Mouse (Mus musculus) megakaryocyte, adult 5-6 weeks (primary cell): ENCODE results near the gene Ccdc71. TPM values are rescaled to one million over a fixed set of nuclear protein-coding genes. Genes with fewer than 3 reads are reported as not detected.
A peak's percentile ranks its signal among the peaks of the same experiment; 100 is the strongest.

Experiments used
- ATAC-seq: 2 replicates; pipeline ENCODE4 v1.8.0; 2016; ENCODE audit warnings: mild to moderate bottlenecking, inconsistent platforms; ENCODE audit not compliant: poor library complexity, severe bottlenecking
- total RNA-seq, 2 experiments: library from RNA; stranded (forward) in 1 of 2; stranded (reverse) in 1 of 2; fragments of 153-499, 151-499 nt in 1 of 2; fragments of 221-1000, 200-1000 nt in 1 of 2; gene quantifications; 2 replicates each; pipeline versions ENCODE4 v1.2.3 to v1.2.4; 2015 to 2017

Gene Ccdc71
- total RNA-seq, 2 experiments from 2014 or later, result 12.8 to 29.4 TPM

DNA sequence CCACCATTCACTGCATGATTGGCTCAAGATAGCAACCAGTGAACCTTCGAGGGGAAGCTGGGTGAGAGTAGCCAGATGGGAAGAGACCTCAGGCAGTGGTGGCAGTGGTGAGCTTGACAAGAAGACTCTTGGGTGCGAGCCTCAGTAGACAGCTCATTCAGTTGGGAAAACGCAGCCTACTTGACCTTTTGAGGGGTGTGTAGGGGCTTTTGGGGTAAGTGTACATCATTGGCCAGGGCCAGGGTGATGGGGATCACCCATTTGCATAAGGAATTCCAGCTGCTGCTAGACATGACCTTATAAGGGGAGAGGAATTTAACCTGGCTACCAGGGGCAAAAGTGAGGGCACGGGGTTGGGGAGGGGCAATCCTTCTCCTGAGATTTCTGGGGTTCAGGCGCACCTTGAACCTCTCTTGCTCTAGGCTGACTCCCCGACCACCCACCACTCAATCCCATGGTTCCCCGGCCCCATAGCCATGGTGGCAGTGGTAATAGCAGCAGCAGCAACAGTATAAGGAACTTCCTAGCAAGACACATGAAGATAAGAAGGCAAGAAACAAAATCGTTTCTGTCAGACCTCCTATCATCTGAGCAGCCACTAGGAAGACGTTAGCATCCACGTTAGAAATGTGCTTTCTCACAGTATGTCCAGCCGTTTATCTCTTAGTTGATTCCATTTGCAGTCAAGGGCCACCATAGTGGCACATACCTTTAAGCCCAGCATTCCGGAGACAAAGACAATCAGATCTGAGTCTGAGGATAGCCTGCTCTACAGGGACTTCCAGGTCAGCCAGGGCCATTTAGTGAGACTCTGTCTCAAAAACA is 4.4 kb upstream of the Ccdc71 start:
- no peak for ATAC-seq

DNA sequence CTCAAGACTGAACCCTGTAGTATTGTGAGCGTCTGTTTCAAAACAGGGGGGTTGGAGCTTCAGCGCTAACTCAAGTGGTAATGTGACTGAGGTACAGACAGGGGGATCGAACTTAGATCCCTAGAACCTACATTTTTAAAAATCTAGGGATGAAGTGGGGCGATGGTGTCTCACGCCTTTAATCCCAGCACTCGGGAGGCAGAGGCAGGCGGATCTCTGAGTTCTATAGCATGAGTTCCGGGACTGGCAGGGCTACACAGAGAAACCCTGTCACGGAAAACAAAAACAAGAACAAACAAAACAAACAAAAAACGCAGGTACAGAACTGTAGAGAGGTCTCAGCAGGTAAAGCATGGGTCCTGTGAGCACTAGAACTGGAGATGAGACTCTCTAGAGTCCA is 3.4 kb upstream of the Ccdc71 start:
- ATAC-seq, result no peak

DNA sequence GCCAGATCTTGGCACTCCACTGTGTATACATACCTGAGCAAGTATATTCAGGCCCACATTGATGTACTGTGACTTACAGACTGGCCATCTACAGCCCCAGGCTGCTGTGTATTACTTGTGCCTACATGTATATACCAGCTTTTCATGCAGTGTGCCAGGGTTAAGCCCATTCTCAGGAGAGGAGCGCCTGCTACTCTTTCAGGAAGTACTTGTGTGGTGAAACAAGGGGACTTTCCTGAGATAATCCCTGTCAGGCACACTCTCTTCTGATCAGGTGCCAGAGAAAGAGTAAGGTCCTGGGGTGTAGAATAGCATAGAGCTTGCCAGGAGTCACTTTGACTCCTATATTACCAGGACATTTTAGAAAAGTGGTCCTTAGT is 398 bp upstream of the Ccdc71 start:
- ATAC-seq, result peak; percentile 23

DNA sequence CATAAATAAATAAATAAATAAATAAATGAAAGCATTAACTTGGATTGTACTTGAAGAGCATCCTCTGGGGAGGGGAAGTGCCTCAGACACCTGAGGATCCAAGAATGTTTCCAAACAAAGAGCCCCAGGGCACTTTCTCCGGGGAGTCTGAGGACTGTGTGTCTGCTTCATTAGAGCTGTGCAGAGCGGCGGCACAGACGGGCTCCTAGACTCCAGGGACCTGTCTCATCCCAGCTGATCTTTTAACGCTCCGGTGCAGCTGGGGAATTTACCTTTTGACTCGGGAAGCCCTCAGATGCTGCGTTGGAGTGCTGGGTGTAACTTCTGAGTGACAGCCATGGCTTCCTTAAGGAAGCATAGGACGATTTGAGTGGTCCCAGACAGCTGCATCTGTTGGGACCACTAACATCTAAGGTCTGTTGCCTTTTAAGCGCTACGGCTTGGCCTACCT is 879 bp downstream of the Ccdc71 start, which contains the start of gene Klhdc8b:
Gene Klhdc8b (minus strand): TSS at position 401 of the 451 bp plus-strand sequence.
- no peak for ATAC-seq

DNA sequence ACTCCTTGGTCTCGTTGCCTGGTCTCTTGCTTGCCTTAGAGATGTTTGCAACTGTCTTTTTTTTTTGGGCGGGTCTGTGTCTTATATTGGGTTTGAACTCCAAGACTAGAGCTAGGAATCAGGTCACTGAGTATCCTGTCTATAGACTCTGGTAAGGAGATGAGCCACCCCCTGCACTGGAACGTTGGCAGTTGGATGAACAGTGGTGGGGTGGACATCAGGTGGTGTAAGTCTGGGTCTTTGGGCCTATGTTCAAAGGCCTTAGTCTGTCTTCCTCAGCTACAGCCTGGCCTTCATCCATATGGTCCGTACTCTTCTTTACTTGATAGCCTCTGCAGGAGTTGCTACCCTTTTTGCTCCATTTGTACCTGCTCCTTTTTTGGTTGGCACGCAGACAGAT is 1.3 kb downstream of the Ccdc71 start:
- ATAC-seq, result no peak

DNA sequence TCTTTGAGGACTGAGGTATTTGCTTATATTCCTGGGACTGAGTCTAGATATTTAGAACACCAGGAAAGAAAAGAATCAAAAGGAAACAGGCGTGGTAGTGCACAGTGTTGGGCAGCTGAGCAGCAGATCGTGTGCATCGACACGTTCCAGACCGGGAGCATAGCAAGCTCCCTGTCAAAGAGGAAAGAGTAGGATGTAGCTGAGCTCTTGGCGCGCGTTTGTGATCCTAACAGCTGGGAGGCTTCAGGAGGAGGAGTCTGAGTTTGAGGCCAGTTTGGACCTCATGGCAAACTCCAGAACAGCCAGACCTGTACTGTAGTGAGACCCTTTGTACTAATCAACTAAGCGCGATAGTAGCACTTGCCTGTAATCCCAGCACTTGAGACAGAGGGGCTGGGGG is 1.9 kb downstream of the Ccdc71 start:
- no peak for ATAC-seq

DNA sequence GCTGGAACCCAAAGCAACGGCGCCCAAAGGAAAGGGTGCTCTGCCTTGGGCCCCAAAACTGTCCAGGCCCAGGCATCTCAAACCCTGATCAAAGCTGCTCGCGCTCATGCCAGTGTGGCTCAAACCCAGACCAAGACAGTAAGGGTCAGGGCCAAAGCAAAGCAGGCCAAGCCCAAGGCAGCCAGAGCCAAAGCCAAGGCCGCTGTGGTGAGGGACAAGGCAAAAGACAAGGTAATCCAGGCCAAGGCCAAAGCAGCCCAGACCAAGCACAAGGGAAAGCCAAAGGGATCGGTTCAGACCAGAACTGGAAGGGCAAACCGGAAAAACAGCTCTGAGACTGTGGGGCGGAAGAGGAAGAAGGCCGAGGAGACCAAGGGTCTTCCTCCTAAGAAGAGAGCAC is 3.4 kb downstream of the Ccdc71 start:
- ATAC-seq, result no peak

DNA sequence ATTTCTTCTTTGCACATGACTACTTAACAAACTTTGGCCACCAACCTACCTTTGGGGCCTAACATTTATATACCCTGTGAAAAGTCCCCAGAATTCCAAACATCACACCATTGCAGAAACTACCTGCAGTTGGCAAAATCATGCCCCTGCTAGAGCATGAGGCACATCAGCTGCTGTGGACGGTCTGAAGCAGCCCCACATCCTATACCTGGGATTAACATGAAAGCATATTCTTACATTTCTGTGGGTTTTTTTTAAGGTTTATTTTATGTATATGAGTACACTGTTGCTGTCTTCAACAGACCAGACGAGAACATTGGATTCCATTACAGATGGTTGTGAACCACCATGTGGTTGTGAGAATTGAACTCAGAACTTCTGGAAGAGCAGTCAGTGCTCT is 5.9 kb downstream of the Ccdc71 start:
- ATAC-seq, result no peak

DNA sequence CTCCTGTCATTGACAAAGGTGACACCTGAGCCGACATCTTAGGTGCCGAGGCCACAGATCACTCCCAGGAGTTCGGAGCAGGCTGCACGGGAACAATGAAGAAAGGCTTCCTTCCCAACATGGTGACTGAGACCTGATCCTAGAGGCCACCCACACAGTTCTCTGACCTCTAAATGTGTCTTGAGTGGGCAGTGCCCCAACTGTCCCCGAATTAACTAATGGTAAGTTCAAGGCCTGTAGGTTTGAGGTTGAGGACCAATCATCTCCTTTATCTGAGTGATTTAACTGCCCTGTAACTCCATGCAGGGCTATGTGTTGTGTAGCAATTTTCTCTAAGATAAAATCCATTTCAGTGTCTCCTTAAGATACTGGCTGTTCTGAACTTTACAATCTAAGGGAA is 9.1 kb downstream of the Ccdc71 start:
- no peak for ATAC-seq

DNA sequence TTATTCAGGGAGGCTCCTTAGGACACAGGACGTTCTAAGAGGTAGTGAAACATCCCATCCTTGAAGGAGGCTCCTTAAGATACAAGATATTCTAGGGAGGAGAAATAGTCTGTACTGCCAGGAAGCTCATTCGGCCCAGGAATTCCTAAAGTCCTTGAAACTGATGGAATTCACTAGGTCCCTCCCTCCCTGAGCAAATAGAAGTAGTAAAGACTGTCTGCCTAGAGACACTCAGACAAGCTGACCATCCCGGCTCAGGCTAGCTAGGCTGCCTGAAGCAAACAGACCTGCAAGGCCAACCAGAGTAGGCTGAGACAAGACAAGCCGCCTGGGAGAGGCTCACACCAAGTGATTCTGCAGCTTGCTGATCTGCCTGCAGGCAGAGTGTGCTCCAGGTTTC is 9.5 kb downstream of the Ccdc71 start:
- no peak for ATAC-seq

DNA sequence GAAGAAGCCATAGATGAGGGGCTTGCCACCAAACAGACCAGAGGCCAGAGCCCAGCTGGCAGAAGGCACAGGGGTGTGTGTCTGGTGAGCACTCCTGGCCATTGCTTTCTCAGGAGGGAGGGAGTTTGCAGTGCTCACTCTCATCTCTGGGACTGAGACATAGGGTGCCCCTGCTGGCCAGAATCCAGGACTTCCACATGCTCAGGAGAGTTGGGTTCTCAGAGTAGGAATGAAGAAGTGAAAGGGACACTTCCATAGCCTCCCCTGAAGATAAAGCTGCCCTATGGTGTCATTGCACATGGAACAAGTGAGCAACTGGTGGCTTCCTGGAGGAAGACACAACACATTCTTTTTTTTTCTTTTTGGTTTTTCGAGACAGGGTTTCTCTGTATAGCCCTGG is 14.2 kb downstream of the Ccdc71 start:
- peak; percentile 62 for ATAC-seq

DNA sequence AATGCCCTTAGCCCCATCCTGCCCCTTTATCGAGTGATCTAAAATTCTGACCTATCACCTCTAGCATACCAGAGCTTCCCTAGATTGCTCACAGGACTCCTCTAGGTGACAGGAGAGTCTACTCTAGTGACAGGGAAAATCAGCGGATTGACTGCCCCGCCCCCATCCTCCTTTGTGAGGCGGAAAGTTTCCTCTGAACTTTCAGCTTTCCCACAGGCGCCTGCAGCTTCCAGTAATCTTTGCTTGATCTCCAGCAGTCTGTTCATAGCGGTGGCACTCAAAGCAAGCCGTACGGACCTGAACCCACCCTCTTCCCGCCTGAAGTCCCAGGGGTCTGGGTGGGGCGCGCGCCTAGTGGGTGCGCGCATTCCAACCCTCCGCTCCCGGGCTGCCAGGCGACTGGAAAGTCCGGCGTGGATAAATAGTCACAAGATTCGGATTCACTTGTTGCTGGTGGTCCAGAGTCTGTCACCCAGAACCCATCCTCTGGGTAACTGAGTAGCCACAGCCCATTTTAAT is 18.4 kb downstream of the Ccdc71 start:
- ATAC-seq, result no peak

DNA sequence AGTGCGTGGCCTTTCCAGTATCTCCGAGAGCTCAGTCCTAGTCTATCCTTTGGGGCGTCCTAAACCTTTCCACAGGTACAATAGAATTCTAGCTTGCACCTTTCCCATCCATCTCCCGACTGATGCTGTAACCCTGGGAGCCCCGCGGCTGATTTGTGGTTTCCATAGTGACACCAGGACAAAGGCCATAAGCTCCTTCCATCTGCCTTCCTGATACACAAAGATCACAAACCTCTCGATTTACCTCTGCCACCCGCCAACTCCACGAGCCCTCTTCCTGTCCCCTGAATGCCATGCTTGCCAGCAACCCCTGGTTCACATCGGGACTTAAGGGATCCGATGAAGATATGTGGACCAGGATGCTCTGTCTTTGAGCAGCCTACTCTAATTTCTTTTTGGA is 18.9 kb downstream of the Ccdc71 start:
- ATAC-seq, result no peak

DNA sequence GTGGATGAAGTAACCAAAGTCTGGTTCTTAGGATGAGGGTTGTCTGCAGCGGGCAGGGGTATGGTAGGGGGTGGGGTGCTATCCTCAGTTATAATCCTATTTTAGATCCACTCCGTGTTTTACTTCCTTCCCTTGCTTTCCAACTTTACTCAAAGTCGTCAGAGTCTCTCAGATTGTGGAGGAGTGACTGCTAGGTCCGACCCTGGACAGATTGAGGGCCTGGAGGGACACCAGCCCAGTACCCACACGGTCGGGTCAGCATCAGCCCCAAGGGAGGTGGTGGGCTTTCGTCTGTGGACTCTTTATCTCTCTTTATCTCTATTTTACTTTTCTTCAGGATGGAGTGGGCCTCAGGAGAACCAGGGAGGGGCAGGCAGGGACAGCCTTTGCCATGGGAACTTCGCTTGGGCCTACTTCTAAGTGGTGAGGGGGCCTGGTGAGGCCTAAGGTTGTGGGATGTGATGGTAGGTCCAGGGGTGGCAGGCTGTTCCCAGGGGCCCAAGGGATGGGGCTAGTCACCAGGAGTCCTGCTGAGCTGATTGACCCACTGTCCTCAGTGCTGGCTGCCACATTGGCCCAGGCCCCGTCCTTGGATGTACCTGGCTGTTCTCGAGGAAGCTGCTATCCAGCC is 19.5 kb downstream of the Ccdc71 start, which contains the start of gene Lamb2:
Gene Lamb2 (plus strand): TSS at position 16 of the 631 bp plus-strand sequence.
- ATAC-seq, result no peak

DNA sequence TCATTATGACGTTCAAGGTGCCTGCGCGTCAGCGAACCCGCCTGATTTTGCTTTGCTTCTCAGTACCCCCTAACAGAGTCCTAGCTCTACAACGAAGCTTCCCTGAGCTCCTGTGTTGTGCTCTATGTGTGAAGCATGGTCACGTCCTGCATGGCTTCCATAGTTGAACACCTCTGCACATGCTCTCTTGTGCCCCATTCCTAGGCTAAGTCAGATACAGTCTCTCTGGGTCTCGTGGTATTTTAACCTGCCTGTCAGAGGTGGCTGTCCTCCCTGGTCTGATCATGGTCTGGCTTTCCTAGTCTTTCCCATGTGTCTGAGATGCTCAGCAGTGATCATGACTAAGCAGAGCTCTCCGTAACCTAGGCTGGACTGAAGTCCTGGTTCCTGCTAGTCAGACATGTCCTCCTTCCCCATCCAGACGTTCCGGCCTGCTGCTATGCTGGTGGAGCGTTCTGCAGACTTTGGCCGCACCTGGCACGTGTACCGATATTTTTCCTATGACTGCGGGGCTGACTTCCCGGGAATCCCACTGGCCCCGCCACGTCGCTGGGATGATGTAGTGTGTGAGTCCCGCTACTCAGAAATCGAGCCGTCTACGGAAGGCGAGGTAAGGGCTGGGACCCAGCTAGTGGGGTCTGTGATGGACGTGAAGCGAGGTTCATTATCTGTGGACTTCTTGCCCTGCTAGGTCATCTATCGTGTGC is 20.6 kb downstream of the Ccdc71 start:
- ATAC-seq, result no peak

DNA sequence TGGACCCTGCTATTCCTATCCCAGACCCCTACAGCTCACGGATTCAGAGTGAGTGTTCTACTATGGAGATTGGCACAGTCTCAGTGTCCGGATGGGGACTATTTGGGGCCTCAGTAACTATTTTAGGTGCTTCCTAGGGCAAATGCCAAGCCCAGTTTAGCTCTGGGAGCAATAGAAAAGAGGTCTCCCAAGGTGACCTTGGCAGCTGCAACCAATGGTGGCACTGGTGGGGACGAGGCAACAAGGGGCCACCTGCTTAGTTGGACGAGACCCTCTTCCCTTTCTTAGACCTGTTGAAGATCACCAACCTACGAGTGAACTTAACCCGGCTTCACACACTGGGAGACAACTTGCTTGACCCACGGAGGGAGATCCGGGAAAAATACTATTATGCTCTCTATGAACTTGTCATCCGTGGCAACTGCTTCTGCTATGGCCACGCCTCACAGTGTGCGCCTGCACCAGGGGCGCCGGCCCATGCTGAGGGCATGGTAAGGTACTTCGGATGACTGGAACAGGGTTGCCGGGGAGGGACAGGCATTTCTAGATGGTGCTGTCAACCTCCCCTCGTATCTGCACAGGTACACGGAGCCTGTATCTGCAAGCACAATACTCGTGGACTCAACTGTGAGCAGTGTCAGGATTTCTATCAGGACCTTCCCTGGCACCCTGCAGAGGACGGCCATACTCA is 21.3 kb downstream of the Ccdc71 start:
- ATAC-seq, result no peak

DNA sequence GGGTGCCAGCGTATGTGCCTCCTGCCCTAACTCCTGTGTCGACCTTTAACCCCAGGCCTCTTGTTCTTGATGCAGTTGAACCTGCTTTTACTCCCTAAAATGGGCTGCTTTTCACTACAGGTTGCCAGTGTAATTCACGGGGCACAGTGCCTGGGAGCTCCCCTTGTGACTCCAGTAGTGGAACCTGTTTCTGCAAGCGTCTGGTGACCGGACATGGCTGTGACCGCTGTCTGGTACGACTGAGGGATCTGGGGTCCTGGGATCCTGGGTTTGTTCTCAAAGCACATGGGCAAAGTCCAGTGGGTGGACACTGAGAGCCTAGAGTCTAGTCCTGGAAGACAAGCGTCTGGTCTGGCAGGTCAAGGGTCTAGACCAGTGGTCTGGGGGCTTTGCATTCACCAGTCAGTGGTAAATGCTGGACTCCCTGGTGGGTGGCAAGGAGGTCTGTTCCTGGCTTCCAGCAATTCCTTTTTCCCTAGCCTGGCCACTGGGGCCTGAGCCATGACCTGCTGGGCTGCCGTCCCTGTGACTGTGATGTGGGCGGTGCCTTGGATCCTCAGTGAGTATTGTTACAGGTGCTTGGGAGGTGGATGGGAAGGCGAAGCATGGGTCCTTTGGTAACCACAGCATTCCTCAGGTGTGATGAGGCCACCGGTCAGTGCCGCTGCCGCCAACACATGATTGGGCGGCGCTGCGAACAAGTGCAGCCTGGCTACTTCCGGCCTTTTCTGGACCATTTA is 22.9 kb downstream of the Ccdc71 start:
- no peak for ATAC-seq

DNA sequence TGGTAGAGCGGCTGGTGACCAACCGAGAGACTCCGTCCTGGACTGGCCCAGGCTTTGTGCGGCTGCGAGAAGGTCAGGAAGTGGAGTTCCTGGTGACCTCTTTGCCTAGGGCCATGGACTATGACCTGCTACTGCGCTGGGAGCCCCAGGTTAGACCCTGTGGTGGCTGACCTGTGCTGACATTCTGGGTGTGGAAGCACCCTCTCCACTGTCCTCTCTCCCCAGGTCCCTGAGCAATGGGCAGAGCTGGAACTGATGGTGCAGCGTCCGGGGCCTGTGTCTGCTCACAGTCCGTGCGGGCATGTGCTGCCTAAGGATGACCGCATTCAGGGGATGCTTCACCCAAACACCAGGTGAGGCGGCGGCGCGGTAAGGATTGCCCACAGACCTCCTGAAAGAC is 23.7 kb downstream of the Ccdc71 start:
- no peak for ATAC-seq

DNA sequence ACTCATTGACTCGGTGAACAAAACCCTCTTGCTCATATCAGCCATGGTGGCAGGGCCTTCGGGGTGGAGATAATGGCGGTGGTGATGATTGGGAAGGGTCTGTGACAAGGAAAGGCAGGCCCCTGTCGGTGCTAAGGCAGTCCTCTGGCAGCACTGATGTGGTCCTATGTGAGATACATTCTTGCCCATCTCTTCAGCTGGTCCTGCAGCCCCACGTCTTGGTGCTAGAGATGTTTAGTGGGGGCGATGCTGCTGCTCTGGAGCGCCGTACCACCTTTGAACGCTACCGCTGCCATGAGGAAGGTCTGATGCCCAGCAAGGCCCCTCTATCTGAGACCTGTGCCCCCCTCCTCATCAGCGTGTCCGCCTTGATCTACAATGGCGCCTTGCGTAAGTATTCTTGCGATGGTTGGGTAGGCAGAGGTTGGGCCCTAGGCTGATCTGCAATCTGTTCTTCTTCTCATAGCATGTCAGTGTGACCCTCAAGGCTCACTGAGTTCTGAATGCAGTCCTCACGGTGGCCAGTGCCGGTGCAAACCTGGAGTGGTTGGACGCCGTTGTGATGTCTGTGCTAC is 25.1 kb downstream of the Ccdc71 start:
- no peak for ATAC-seq

DNA sequence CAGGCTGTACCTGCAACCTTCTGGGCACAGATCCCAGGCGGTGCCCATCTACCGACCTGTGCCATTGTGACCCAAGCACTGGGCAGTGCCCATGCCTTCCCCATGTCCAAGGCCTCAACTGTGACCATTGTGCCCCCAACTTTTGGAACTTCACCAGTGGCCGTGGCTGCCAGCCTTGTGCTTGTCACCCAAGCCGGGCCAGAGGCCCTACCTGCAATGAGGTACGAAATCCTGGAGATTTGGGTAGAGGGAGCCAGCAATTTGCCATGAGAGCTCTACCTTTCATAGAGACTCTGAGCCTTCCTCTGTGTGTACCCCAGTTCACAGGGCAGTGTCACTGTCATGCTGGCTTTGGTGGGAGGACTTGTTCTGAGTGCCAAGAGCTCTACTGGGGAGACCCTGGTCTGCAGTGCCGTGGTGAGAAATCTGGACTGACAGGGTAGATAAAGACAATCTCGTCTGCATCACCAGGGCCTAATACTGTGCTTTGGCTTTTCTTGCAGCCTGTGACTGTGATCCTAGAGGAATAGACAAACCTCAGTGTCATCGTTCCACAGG is 26.7 kb downstream of the Ccdc71 start:
- ATAC-seq, result no peak
